Mouse (Mus musculus): ENCODE data around the gene Fgfr2.

DNA sequence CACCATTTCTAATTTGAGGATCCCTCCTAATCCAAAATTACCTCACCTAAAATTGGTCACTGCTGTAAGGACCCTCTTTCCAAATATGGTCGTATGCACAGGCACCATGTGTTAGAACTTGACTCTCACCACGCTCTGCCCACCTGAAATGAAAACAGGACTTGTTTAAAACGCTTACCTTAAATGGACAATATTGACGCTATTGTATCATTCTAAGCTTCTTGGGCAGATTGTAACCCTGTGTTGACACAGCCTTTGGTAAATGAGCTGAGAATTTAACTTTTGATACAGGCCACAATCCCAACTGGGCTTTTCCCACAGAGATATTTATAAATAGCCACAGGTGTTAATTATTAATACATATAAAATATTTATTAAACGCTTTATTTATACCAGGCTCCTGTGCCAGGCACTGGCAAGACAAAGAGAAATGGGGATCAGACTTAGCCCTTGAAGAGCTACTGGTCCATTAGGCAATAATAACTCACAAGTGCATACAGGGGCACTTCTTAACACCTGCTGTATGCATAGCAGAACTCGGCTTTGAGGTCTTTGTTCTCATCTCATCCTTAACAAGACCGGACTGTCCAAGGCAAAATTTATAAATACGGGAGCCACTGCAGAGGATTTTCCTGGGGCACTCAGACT, 16.7 kb upstream of the Fgfr2 start:
- TF ChIP-seq CTCF (IDR thresholded peaks at IDR 0.05; ENCODE audit: control insufficient read depth, insufficient read depth, insufficient read length) (no peak), MYOD1 (IDR thresholded peaks at IDR 0.05; ENCODE audit: control insufficient read depth, insufficient read length, low read depth) (no peak), MAX (IDR thresholded peaks at IDR 0.05) (no peak), USF1 (IDR thresholded peaks at IDR 0.05; ENCODE audit: low read depth) (no peak), CEBPB (IDR thresholded peaks at IDR 0.05; ENCODE audit: low read depth) (no peak), MYOG (IDR thresholded peaks at IDR 0.05; ENCODE audit: control insufficient read depth, extremely low read depth, insufficient read length) (no peak), FOSL1 (IDR thresholded peaks at IDR 0.05; ENCODE audit: insufficient read depth, low read length, poor library complexity, severe bottlenecking) (no peak)
